Mouse (Mus musculus): ENCODE measurements around the gene Sap30. TPM values are rescaled to one million over a fixed set of nuclear protein-coding genes. Genes with fewer than 3 reads are reported as not detected.

The Sap30 gene
- total RNA-seq, 2 experiments from 2014 or later: 11.9 to 14.4 TPM

- DNase-seq (ENCODE audit: low spot score in 2 of 2): no peak
Measured at GRCm38 (mm10) chr8:57441556-57441955, 46.1 kb downstream of the Sap30 start.

GRCm38 (mm10) chr8:57441131-57441530 lies 46.5 kb downstream of the Sap30 start:
- DNase-seq (ENCODE audit: low spot score in 2 of 2): no peak

GRCm38 (mm10) chr8:57436437-57436796 lies 51.2 kb downstream of the Sap30 start:
- no peak for DNase-seq (ENCODE audit: low spot score in 2 of 2)

GRCm38 (mm10) chr8:57435768-57436436 lies 51.8 kb downstream of the Sap30 start:
- DNase-seq (ENCODE audit: low spot score in 2 of 2): no peak

GRCm38 (mm10) chr8:57432802-57433201 lies 54.9 kb downstream of the Sap30 start:
- DNase-seq (ENCODE audit: low spot score in 2 of 2): no peak

Other genes with a start within 250 kb of the Sap30 start
- 10 to 100 TPM; 33.9 to 39.7 TPM for gene Hand2, start 166.9 kb downstream of the Sap30 start, total RNA-seq (2021)
- gene Scrg1, start 31.9 kb downstream of the Sap30 start, total RNA-seq (2021): under 1 TPM in 1 of 2 experiments, not detected in 1; 0.46 TPM
- gene Hmgb2, start 24.0 kb upstream of the Sap30 start, total RNA-seq (2021): 1 to 10 TPM; 5.1 to 5.3 TPM
- gene Galnt7, start 165.2 kb upstream of the Sap30 start, total RNA-seq (2021): 10 to 100 TPM in 1 of 2 experiments, 1 to 10 TPM in 1; 5.0 to 10.3 TPM